Mouse (Mus musculus) small intestine, adult 2 months (tissue): Measurements from ENCODE around the gene Sept9. TPM values are rescaled to one million over a fixed set of nuclear protein-coding genes. Genes with fewer than 3 reads are reported as not detected.

Experiments used
- H3K27ac ChIP-seq: fragments of 200-500 bp; 2 replicates; pipeline ENCODE4 v1.5.1; 2012; ENCODE audit warnings: low read depth, low read length, control low read depth, inconsistent platforms; ENCODE audit not compliant: insufficient read depth
- H3K27me3 ChIP-seq: fragments of 200-500 bp; 2 replicates; pipeline ENCODE4 v1.6.1; 2012; ENCODE audit warnings: mild to moderate bottlenecking, moderate library complexity, low read length, inconsistent platforms; ENCODE audit not compliant: control insufficient read depth, insufficient read depth
- H3K36me3 ChIP-seq: fragments of 200-500 bp; 2 replicates; pipeline ENCODE4 v1.6.1; 2012; ENCODE audit warnings: mild to moderate bottlenecking, low read length, control low read depth, inconsistent platforms; ENCODE audit not compliant: control insufficient read depth, insufficient read depth
- H3K4me1 ChIP-seq: fragments of 200-500 bp; 2 replicates; pipeline ENCODE4 v1.6.1; 2012; ENCODE audit warnings: low read length, inconsistent platforms, mixed read lengths; ENCODE audit not compliant: control insufficient read depth, insufficient read depth, insufficient read length
- H3K4me3 ChIP-seq: fragments of 200-500 bp; 2 replicates; pipeline ENCODE4 v1.5.1; 2012; ENCODE audit warnings: low read depth, mild to moderate bottlenecking, control low read depth, inconsistent platforms, low read length, moderate library complexity
- CTCF ChIP-seq: fragments of 200-500 bp; IDR thresholded peaks from 2 replicates; pipeline ENCODE4 v1.5.1; 2012; ENCODE audit warnings: low read depth, mild to moderate bottlenecking, control low read depth, inconsistent platforms, low read length, moderate library complexity, mixed read lengths; ENCODE audit not compliant: insufficient replicate concordance, insufficient read length; ENCODE audit errors: extremely low read depth
- POLR2A ChIP-seq: fragments of 200-500 bp; IDR thresholded peaks from 2 replicates; pipeline ENCODE4 v1.6.1; 2012; ENCODE audit warnings: low read depth, mild to moderate bottlenecking, control low read depth, inconsistent platforms, low read length, moderate library complexity
- WGBS: fragments of 180-500 bp; shearing (Covaris S2); methylation state at CpG from one replicate; pipeline ENCODE4 v1.1.7; 2018; 5-methylcytosine and 5-hydroxymethylcytosine counted together
- polyA plus RNA-seq: library from polyadenylated mRNA; depleted of rRNA; stranded (reverse); fragments of >200 nt; gene quantifications from 2 replicates; pipeline ENCODE4 v1.2.3, GENCODE M21; 2012

The Sept9 gene
- polyA plus RNA-seq, 1 experiment, result 31.0 TPM

- Histone ChIP-seq H3K27me3 (no peaks in the 10 kb centered on the region), H3K4me3 (no peak overlapping the region), H3K4me1 (peaks cover 7% of the 10 kb centered on the region), H3K27ac (no peak overlapping the region), H3K36me3 (peaks cover 10% of the 10 kb centered on the region)
- WGBS, result 71% methylated on average over 7 of the region's 7 CpGs
- TF ChIP-seq POLR2A, result no peak
- no peak for TF ChIP-seq CTCF
Observed at GRCm38 (mm10) chr11:117295266-117295665, 95.8 kb downstream of the Sept9 start.

- Histone ChIP-seq H3K36me3 (peaks cover 5% of the 10 kb centered on the region; the same call in 1 of the 2 replicates), H3K27ac (peak overlapping the region; percentile 76), H3K4me3 (no peak overlapping the region), H3K27me3 (no peaks in the 10 kb centered on the region), H3K4me1 (peaks cover 7% of the 10 kb centered on the region)
- no peak for TF ChIP-seq CTCF
- TF ChIP-seq POLR2A, result no peak
- WGBS, result 74% methylated on average over 4 of the region's 4 CpGs
Observed at GRCm38 (mm10) chr11:117296116-117296499, 96.6 kb downstream of the Sept9 start.

GRCm38 (mm10) chr11:117296500-117297189 is 97.2 kb downstream of the Sept9 start:
- H3K27ac ChIP-seq, result peak overlapping the region; percentile 76
- H3K36me3 ChIP-seq, result peaks cover 3% of the 10 kb centered on the region; the same call in 1 of the 2 replicates
- WGBS, result 73% methylated on average over 14 of the region's 14 CpGs
- H3K27me3 ChIP-seq, result no peaks in the 10 kb centered on the region
- H3K4me3 ChIP-seq, result no peak overlapping the region
- H3K4me1 ChIP-seq, result peaks cover 7% of the 10 kb centered on the region
- no peak for TF ChIP-seq CTCF
- TF ChIP-seq POLR2A, result no peak

GRCm38 (mm10) chr11:117297190-117297829 is 97.8 kb downstream of the Sept9 start:
- H3K4me1 ChIP-seq, result peaks cover 7% of the 10 kb centered on the region
- 88% methylated on average over 3 of the region's 3 CpGs for WGBS
- TF ChIP-seq CTCF, result no peak
- TF ChIP-seq POLR2A, result no peak
- no peak overlapping the region for H3K4me3 ChIP-seq
- H3K27ac ChIP-seq, result no peak overlapping the region
- no peaks in the 10 kb centered on the region for H3K27me3 ChIP-seq
- 0 out of 2 replicates have a peak, but pooled peaks cover 2% of the 10 kb centered on the region for H3K36me3 ChIP-seq

- H3K36me3 ChIP-seq, result 0 out of 2 replicates have a peak, but pooled peaks cover 2% of the 10 kb centered on the region
- 29% methylated on average over 6 of the region's 6 CpGs for WGBS
- H3K27me3 ChIP-seq, result no peaks in the 10 kb centered on the region
- no peak overlapping the region for H3K27ac ChIP-seq
- no peak overlapping the region for H3K4me3 ChIP-seq
- peaks cover 7% of the 10 kb centered on the region for H3K4me1 ChIP-seq
- TF ChIP-seq CTCF, result no peak
- TF ChIP-seq POLR2A, result no peak
Observed at GRCm38 (mm10) chr11:117299741-117300140, 100.3 kb downstream of the Sept9 start.

- H3K4me3 ChIP-seq, result no peak overlapping the region
- 88% methylated on average over 4 of the region's 4 CpGs for WGBS
- peaks cover 5% of the 10 kb centered on the region for H3K4me1 ChIP-seq
Observed at GRCm38 (mm10) chr11:117300809-117301208, 101.3 kb downstream of the Sept9 start.

GRCm38 (mm10) chr11:117301716-117302115 is 102.3 kb downstream of the Sept9 start:
- Histone ChIP-seq H3K27ac (no peak overlapping the region), H3K4me1 (peaks cover 9% of the 10 kb centered on the region), H3K27me3 (no peaks in the 10 kb centered on the region), H3K4me3 (no peak overlapping the region), H3K36me3 (no peaks in the 10 kb centered on the region)
- TF ChIP-seq CTCF (no peak), POLR2A (no peak)
- 76% methylated on average over 6 of the region's 6 CpGs for WGBS

More at GRCm38 (mm10) chr11:117300809-117301208, 101.3 kb downstream of the Sept9 start:
- H3K36me3 ChIP-seq, result 0 out of 2 replicates have a peak, but pooled peaks cover 2% of the 10 kb centered on the region
- TF ChIP-seq POLR2A (no peak), CTCF (peak; percentile 70; the same call in 1 of the 2 replicates)
- no peak overlapping the region for H3K27ac ChIP-seq
- no peaks in the 10 kb centered on the region for H3K27me3 ChIP-seq
